Mouse (Mus musculus) C2C12 (cell line): ENCODE data around the gene Uxt.

Experiments used
- CTCF ChIP-seq: IDR thresholded peaks from one replicate; pipeline ENCODE4 v1.5.1; 2011; ENCODE audit not compliant: control insufficient read depth, insufficient read depth, insufficient read length
- MAX ChIP-seq: IDR thresholded peaks from one replicate; pipeline ENCODE4 v1.6.1; 2011; ENCODE audit warnings: mild to moderate bottlenecking, control low read depth
- MYOG ChIP-seq: IDR thresholded peaks from one replicate; pipeline ENCODE4 v1.6.1; 2011; ENCODE audit not compliant: control insufficient read depth, insufficient read length; ENCODE audit errors: extremely low read depth

GRCm38 (mm10) chrX:20920249-20920843, 41.5 kb downstream of the Uxt start:
- TF ChIP-seq MAX (no peak), CTCF (no peak), MYOG (no peak)
